Mouse (Mus musculus) CD8-positive naive resting alpha-beta T cell, adult 2 months (primary cell): ENCODE data around the gene Itpka.

Source experiments
- DNase-seq, 2 experiments: peaks; one replicate each; pipeline ENCODE4 v3.0.0; 2022; ENCODE audit warnings: low read depth in 2 of 2, low spot score in 2 of 2

Gene Itpka

DNA sequence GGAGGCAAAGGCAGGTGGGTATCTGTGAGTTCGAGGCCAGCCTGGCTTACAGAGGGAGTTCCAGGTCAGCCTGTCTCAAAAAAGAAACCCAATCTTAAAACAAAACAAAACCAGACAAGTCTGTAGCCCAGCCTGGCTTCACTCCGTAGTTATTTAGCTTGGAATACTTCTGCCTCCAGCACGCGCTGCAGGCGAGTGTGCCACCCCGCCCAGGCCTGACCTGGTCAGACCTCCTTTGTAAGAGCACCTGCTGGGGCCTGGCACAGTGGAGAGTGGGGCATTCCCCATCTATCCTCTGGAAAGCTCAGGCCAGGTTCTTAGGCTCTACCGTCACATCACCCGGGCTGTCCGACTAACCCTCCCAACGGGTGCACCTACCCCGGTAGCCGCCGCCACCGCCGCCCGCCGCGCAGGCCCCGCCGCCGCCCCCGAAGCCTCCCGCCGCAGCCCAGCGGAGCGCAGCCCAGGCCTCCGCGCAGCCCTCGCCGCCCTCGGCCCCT lies 15.5 kb downstream of the Itpka start:
- DNase-seq = no peak

DNA sequence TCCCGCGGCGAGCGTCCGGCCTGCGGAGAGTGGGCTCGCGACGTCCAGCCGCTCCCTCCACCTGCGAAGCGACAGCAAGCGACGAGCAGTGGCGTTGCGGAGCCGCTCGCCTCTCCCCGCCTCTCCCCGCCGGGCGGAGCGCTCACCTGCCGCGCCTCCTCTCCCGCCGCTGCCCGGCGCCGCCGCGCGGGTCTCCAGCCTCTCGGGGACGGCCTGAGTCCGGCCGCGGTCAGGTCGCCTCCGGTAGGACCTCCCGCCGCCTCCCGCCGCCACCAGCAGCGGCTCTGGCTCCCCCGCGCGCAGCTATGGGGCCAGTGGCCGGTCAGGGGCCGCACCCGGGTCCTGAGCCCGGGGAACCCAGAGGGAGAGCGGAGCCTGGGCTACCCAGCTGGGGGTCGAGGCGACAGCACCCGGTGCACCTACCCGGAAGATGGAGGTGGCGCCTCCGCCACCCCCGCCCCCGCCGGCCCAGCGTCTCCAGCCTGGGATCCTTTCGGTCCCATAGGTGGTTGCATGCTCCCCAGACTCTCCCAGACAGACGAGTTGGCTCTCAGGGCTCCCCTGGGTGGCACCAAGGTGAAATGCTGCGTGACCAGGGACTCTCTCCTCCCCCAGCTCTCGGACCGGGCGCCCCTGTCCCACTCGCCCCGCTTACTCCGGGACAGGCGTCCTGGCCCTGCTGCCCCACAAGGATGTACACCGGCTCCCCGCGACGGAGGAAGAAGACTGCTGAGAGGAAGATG lies 16.1 kb downstream of the Itpka start:
- DNase-seq = peak in 1 of 2 experiments; percentile 25

DNA sequence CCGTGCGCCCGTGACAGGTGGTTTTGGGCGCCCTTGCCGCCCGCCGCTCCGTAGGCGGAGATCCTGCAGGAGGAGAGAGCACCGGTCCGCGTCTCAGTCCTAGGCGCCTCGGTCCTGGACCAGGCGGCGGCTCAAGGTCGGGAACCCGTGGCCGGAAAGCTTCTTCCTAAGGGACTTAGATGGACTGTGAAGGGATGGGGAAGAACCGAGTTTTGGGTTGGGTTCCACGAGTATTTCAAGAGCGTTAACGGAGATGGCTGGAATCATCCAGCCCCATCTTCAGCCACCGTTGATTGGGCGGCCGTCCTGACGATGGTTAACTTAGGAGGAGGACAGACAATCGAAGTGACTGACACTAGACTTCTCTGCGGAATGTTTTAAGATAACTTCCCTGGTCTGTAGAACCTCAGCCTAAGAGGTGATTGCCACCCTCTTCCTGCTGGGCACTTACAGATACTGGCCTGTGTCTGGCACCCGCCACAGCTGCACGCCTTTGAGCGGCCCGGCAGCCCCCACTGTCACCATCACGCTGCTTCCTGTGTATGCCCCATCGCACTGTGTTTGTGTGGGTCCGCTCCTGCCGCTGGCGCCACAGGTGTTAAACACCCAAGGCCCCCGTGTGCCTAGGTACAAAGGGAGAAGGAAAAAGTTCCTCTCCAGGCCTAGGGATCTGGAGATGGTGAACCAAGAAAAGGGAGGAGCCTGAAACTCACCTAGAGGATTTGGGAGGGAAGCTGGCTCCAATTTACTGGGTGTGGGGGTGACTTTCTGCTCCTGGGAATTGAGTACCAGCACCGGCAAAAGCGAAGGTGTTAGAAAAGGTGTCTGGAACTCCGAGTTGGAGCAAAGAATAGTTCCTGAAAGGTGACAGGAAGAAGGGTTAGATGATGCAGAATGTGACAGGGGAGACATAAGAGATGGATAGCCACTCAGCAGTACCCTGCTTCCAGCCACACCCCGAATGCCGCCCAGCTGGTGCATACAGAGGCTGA lies 17.0 kb downstream of the Itpka start:
- DNase-seq = no peak

DNA sequence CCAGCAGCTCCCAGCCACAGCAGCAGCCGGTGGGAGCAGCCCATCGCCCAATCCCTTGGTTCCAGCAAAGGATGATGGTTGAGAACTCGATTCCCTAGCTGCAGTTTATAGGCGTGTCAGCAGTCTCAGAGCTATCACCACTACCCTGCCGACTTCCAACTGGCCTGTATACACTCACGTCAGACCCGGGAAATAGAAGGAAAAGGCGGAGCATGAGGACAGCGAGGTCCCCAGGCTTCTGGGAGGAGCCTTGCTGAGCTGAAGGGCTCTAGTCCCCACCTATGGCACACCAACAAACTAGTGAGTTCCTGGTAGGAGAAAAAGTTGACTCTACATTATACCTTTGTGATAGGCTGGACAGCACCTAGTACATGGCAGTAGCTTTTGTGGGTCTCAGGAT lies 18.1 kb downstream of the Itpka start, which contains the start of gene Ltk:
Gene Ltk, minus strand, starts transcription at position 181 of the 400 bp plus-strand sequence.
- DNase-seq = no peak

DNA sequence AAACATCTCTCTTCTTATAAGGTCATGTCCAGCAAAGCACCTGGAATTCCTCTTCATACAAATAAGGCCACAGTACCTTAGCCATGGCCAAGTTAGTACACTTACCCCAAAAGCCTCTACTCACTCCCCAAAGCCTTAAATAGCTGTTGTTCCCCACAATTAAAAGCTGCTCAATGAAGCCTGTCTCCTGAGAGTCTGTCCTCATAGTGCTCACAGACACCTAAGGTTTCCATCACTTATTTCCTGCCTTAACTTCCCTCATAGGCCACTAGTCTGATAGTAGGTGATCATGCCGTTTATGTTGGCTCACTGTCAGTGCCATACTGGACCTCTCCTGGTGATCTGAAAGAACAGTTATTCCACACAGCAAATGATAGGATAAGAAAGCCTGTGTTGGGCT lies 20.1 kb downstream of the Itpka start:
- DNase-seq = no peak

DNA sequence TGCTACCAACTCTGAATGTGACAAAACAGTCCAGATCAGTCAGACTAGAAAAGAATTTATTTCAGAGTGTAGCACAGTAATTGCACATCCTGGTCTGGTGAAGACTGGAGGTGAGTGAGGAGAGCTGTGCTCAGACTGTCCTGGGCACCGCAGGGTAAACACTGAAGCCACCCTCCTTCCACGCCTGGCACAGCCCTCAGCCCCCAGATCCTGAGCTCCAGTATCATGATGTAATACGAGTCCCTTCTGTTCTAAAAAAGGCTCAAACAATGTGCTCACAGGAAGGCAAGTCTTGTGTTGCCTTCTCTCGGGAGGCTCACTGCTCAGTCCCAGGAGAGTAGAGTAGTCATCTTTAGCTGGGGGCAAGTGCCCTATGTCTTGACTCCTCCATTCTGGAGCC lies 21.8 kb downstream of the Itpka start:
- no peak for DNase-seq

DNA sequence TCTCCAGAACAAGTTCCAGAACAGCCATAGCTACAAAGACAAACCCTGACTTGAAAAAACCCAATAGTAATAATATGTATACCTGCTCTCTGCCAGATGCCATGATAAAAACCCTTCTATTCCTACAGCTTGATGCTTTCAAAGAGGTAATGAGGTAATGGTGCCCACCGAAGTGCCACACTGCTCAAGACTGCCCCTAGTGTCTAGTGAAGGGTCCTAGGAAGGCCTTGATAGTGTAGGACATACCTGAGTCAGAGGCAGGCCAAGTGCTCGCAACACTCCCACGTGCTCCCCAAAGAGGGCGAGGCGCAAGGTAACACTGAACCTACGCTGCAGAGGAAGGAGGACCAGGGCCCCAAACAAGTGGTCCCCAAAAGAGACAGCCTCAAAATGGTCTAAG lies 25.1 kb downstream of the Itpka start:
- no peak for DNase-seq

DNA sequence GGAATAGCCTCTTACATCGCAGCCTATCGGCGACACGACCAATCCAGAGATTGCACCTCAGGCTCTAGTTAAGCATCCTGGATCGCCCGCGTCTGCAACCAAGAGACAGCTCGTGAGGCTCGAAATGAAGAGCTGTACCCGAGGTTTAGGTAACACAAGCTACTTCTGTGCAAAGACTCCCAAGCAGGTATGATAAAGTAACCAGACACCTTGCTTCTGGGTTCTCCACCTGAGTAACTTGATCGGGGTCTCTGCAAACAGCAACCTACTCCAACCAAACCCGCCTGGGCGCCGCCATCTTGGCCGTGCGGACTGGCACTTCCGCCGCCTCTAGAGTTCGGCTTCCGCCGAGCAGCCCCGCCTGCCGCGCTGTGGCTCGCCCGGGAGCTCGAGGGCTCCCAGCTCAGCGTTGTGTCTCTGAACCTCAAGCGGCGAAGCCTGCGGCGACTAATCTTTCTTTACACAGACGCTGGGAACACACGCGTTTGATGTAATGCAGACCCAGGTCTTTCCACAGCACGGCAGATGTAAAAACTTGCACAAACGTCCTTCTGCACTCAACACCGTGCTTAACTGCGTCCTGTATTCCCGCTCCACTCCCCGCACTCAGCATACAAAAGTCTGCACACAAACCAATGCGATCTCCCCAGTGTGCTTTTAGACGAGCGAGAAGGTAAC lies 45.2 kb downstream of the Itpka start, which contains the start of gene Rpap1:
Gene Rpap1, minus strand, starts transcription at position 332 of the 678 bp plus-strand sequence.
- peak; percentile 70 to 76 for DNase-seq

DNA sequence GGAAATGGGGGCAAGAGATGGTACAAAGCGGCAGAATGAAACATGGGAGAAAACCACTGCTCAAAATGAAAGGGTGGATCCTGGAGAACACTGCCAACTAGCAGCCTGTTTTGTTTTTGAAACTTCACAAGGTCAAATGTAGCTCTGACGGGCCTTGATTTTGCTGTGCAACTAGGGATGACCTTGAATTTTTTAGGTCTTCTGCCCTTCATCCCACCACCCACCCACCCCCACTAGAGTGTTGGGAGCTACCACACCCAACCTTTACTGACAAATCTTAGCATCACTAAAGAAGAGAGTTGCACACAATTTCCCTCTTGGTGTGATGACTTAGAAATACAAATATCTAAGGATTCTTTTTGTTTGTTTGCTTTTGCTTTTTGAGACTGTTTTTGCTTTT lies 47.9 kb downstream of the Itpka start:
- DNase-seq = no peak

DNA sequence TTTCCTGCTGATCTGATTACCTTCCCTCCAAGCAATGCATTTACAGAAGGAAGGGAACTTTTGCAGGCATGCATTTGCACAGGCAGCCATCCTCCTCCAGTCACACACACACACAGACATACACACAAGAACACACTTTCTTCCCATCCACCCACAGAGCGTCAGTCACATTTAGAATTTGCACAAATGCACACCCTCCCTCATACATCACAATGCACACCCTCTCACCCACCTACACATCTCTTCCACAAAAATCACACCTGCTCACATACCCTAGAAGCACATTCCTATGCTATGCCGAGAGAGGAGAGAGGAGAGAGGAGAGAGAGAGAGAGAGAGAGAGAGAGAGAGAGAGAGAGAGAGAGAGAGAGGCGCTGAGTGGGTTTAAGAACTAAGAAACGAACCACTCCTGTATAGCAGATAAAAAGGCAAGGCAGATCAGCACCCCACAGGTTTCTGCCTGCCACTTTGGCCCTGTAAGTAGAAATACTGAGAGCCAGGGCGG lies 55.2 kb downstream of the Itpka start, which contains the start of gene Tyro3:
Gene Tyro3, plus strand, starts transcription at position 455 of the 505 bp plus-strand sequence.
- DNase-seq = no peak

DNA sequence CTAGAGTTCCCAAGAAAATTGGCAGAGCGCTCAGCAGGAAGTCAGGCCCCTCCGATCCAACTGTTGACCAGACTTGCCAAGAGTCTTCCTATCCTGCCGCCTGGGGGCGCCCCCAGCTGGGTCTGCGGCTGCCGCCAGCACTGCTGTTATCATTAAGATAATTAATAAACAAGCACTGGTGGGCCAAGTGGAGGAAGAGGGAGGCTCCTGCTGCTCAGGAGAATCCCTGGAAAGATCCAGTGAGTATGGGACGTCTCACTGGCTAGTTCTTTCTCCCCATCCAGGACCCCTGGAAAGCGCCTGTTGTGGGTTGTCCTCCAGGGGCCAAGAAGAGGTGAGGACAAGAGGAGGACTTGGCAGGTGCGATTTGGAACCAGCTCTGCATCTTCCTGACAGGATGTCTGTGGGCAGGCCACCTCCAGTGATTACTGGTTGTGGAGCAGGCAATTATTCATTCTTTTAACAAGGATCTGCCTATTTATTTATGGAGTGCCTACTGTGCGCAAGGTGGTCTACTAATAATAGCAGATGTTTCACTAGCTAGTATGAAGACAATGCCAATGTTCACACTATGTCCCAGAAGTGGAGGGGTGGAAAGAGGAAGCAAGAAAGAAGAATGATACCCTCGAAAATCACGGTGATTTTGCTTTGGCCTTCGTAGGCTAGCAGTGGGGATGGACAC lies 56.2 kb downstream of the Itpka start:
- peak; percentile 19 to 40 for DNase-seq

DNA sequence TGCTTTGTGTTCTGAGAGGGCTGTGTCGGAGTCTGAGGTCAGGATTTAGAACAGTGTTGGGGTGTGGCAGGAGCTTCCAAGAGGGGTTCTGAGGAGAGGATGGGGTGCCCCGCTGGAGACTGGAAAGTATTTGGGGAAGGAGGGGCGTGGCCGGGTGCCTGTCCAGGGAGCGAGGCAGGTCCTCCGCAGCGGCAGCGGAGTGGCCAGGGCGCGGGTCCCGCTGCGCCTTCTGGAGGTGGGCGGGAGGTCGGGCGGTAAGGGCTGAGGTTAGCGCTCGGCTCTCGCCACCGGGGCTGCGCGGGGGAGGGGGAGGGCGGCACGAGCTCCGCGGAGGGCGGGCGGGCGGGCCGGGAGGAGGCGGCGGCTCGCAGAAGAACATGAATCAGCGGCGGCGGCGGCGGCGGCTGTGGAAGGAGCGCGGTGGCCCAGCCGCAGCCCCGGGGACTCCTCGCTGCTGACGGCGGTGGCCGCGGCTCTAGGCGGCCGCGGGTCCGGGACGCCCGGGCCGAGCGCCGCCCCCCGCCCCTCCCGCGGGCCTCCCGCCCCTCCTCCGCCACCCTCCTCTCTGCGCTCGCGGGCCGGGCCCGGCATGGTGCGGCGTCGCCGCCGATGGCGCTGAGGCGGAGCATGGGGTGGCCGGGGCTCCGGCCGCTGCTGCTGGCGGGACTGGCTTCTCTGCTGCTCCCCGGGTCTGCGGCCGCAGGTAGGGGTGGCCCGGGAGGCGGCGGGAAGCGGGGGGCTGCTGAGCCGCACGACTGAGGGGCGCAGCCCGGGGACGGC lies 57.2 kb downstream of the Itpka start:
- peak; percentile 11 to 19 for DNase-seq

DNA sequence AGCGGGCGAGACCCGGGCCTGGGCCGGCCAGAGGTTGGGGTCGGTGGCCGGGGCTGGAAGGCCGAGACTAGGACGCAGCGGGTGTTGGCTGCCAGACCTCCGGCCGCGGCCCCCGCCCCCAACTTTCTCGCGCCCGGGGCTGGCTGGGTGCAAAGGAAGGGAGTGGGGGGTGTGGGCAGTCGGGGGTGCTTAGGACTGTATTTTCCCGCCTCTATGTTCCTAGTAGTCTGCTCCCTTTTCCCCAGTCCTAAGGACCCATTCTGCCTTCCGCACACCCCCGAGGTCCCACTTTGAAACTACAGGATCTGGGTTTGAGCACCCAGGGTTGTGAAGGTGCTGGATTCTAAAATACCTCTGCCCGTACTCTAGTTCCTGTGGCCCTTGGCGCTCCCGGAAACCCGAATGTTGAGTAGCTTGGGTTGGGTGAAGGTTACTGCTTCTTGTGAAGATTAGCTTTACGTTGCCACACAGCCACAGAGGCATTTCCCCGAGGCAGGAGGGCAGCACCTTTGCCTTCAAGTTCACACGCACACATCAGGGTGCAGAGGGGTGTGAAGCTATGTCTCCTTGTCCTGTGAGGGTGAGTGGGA lies 57.9 kb downstream of the Itpka start:
- peak; percentile 16 to 41 for DNase-seq
